Mouse (Mus musculus) spleen, adult 2 months (tissue): ENCODE results near the gene Rgcc.

Experiments
- CTCF ChIP-seq: fragments of 200-500 bp; IDR thresholded peaks from 2 replicates; pipeline ENCODE4 v1.5.1; 2011; ENCODE audit warnings: mild to moderate bottlenecking, inconsistent platforms; ENCODE audit not compliant: insufficient read depth, insufficient read length, insufficient replicate concordance; ENCODE audit errors: extremely low read depth
- POLR2A ChIP-seq: fragments of 200-500 bp; IDR thresholded peaks from 2 replicates; pipeline ENCODE4 v1.6.1; 2011; ENCODE audit warnings: low read depth, low read length, inconsistent platforms

GRCm38 (mm10) chr14:79278927-79279326, 22.5 kb downstream of the Rgcc start:
- no peak for TF ChIP-seq CTCF
- no peak for TF ChIP-seq POLR2A
